20 mouse cellular contexts compared by ENCODE assay signal in genomic region chr12:41417099-41417498, GRCm38 (mm10).
DNase-seq lines count a peak whose midpoint lies in the region; ATAC-seq and TF ChIP-seq lines count a peak whose summit lies in the region.
"Had no signal": no experiment of that assay in that cellular context is flagged by ENCODE, and none has a peak within 500 bp of the region (broad histone marks: within the 10 kb centered on the region; RNA-seq: fewer than 3 reads in every experiment).

No protein-coding gene starts in this region.

- DNase-seq in embryo, embryonic 10 days (ENCODE audit: low spot score): peak; percentile 12
- no peak for DNase-seq in embryo, embryonic 9.5 days (ENCODE audit: extremely low spot score)
- peak; percentile 12 for DNase-seq in liver
- peak; percentile 16 for DNase-seq in lung, adult 2 months
- DNase-seq in cerebellum, adult 11 months: no peak
- DNase-seq: cerebellum, adult 18-20 months; forebrain, postnatal 0 days; gastrocnemius, postnatal 14 days; kidney, adult 2 months; right cerebral cortex, adult 18-20 months; spleen, adult 18-20 months; thymus, adult 18-20 months had no signal

- H3K9me3 ChIP-seq in stomach, embryonic 14.5 days (ENCODE audit: control insufficient read depth, low read depth, low read length): no peaks in the 10 kb centered on the region
- H3K9me3 ChIP-seq in heart, embryonic 11.5 days (replicated peaks; ENCODE audit: control insufficient read depth, low read length): no peaks in the 10 kb centered on the region
- H3K9me3 ChIP-seq: hindbrain, embryonic 12.5 days had no signal

- H3K27me3 ChIP-seq in stomach, embryonic 14.5 days (ENCODE audit: control insufficient read depth, insufficient read depth, low read length): no peaks in the 10 kb centered on the region
- no peaks in the 10 kb centered on the region for H3K27me3 ChIP-seq in heart, embryonic 11.5 days (ENCODE audit: control insufficient read depth, insufficient read depth, low read length)
- H3K27me3 ChIP-seq: CH12.LX; hindbrain, embryonic 12.5 days had no signal

- TF ChIP-seq POLR2A in lung, adult 2 months (IDR thresholded peaks at IDR 0.05; ENCODE audit: borderline replicate concordance, extremely low read depth, low read depth, low read length): no peak

- peak overlapping the region; percentile 75; the same call in 1 of the 2 replicates for H3K27ac ChIP-seq in stomach, embryonic 14.5 days (ENCODE audit: low read length)
- no peak overlapping the region for H3K27ac ChIP-seq in heart, embryonic 11.5 days (ENCODE audit: low read depth, low read length)
- H3K27ac ChIP-seq: hindbrain, embryonic 12.5 days had no signal

- H3K9ac ChIP-seq in stomach, embryonic 14.5 days (replicated peaks; ENCODE audit: low read depth, low read length): no peak overlapping the region
- H3K9ac ChIP-seq in heart, embryonic 11.5 days (ENCODE audit: low read depth, low read length): no peak overlapping the region
- H3K9ac ChIP-seq: forebrain, postnatal 0 days; hindbrain, embryonic 12.5 days had no signal

- H3K4me2 ChIP-seq in stomach, embryonic 14.5 days (replicated peaks; ENCODE audit: low read depth, low read length): no peak overlapping the region
- no peak overlapping the region for H3K4me2 ChIP-seq in heart, embryonic 11.5 days
- H3K4me2 ChIP-seq: hindbrain, embryonic 12.5 days had no signal

- ATAC-seq in stomach, embryonic 14.5 days (ENCODE audit: insufficient number of reproducible peaks, insufficient read depth, low FRiP score, low read depth): peak; percentile 96
- ATAC-seq in megakaryocyte progenitor cell, adult 5-6 weeks (replicated peaks; ENCODE audit: poor library complexity): no peak
- no peak for ATAC-seq in heart, embryonic 11.5 days (replicated peaks; ENCODE audit: insufficient number of reproducible peaks, low FRiP score, low TSS enrichment)
- ATAC-seq: activated CD4-positive, CD25-positive, alpha-beta regulatory T cell, adult 4 months; forebrain, postnatal 0 days had no signal

- no peak for TF ChIP-seq CTCF in lung, adult 2 months (IDR thresholded peaks at IDR 0.05; ENCODE audit: insufficient read depth, low read length)

- WGBS in lung, adult 2 months: 32% methylated on average over 3 of the region's 3 CpGs
- WGBS in stomach, embryonic 14.5 days: 23% methylated on average over 3 of the region's 3 CpGs
- 53% methylated on average over 3 of the region's 3 CpGs for WGBS in heart, embryonic 11.5 days (ENCODE audit: insufficient replicate concordance)

- no peak overlapping the region for H3K4me3 ChIP-seq in lung, adult 2 months (replicated peaks; ENCODE audit: extremely low read depth, low read depth, low read length)
- no peak overlapping the region for H3K4me3 ChIP-seq in stomach, embryonic 14.5 days (ENCODE audit: low read depth, low read length)
- no peak overlapping the region for H3K4me3 ChIP-seq in heart, embryonic 11.5 days (ENCODE audit: low read depth, low read length)
- H3K4me3 ChIP-seq: erythroblast, embryonic 14.5 days; hindbrain, embryonic 12.5 days; myocyte had no signal

- H3K36me3 ChIP-seq in stomach, embryonic 14.5 days (ENCODE audit: control insufficient read depth, insufficient read depth, low read length): no peaks in the 10 kb centered on the region
- H3K36me3 ChIP-seq in heart, embryonic 11.5 days (ENCODE audit: control insufficient read depth, insufficient read depth, low read length): no peaks in the 10 kb centered on the region
- H3K36me3 ChIP-seq: hindbrain, embryonic 12.5 days had no signal

- H3K4me1 ChIP-seq in lung, adult 2 months (ENCODE audit: control insufficient read depth, insufficient read depth, low read length): no peaks in the 10 kb centered on the region
- 0 out of 2 replicates have a peak, but pooled peaks cover 9% of the 10 kb centered on the region for H3K4me1 ChIP-seq in stomach, embryonic 14.5 days (ENCODE audit: control insufficient read depth, insufficient read depth, low read length)
- H3K4me1 ChIP-seq in heart, embryonic 11.5 days (ENCODE audit: control insufficient read depth, insufficient read depth, low read length): no peaks in the 10 kb centered on the region
- H3K4me1 ChIP-seq: hindbrain, embryonic 12.5 days had no signal

Comparison
In these comparisons a context has a peak if more than half of its experiments do, and no peak if none do; other contexts are left out.
1. DNase-seq: peak in embryo, embryonic 10 days (single experiment), liver (single experiment) and lung, adult 2 months (single experiment); none in embryo, embryonic 9.5 days (single experiment) and cerebellum, adult 11 months (single experiment).